Mouse (Mus musculus) erythroblast, embryonic 14.5 days (primary cell): ENCODE data around the gene Cnot10. TPM values are rescaled to one million over a fixed set of nuclear protein-coding genes. Genes with fewer than 3 reads are reported as not detected.
"Not testable (repeated sequence)": the region's sequence is repeated elsewhere in the genome, so short reads cannot be mapped to it uniquely, and the experiment has no call there.

ENCODE experiments used
- H3K27me3 ChIP-seq: 2 replicates; pipeline ENCODE4 v1.6.1; 2012; ENCODE audit warnings: inconsistent platforms; ENCODE audit not compliant: control insufficient read depth
- H3K36me3 ChIP-seq: 2 replicates; pipeline ENCODE4 v1.6.1; 2012; ENCODE audit warnings: mild to moderate bottlenecking, inconsistent platforms; ENCODE audit not compliant: control insufficient read depth
- H3K4me1 ChIP-seq: 2 replicates; pipeline ENCODE4 v1.6.1; 2012; ENCODE audit warnings: inconsistent platforms; ENCODE audit not compliant: control insufficient read depth
- H3K4me3 ChIP-seq: replicated peaks from 2 replicates; pipeline ENCODE3; 2012; ENCODE audit warnings: moderate library complexity, mild to moderate bottlenecking, inconsistent platforms
- H3K9me3 ChIP-seq: 2 replicates; pipeline ENCODE4 v1.6.1; 2012; ENCODE audit warnings: low read length, inconsistent platforms, mixed read lengths; ENCODE audit not compliant: control insufficient read depth
- GATA1 ChIP-seq: IDR thresholded peaks from 2 replicates; pipeline ENCODE4 v1.6.1; 2012; ENCODE audit warnings: low read length, inconsistent platforms, mixed read lengths
- TAL1 ChIP-seq: IDR thresholded peaks from 3 replicates; pipeline ENCODE4 v1.6.1; 2012; ENCODE audit warnings: low read length, inconsistent platforms, mixed read lengths
- polyA plus RNA-seq: library from polyadenylated mRNA; stranded (reverse); fragments of >175 nt; gene quantifications from 2 replicates; pipeline ENCODE4 v1.2.3, GENCODE M21; 2012

Gene Cnot10
- polyA plus RNA-seq, 1 experiment: 1.6 TPM

GRCm38 (mm10) chr9:114660506-114660905 lies 20.5 kb upstream of the Cnot10 start:
- Histone ChIP-seq H3K36me3 (no peaks in the 10 kb centered on the region), H3K4me3 (no peak overlapping the region), H3K27me3 (peaks cover 3% of the 10 kb centered on the region; the same call in 1 of the 2 replicates), H3K9me3 (peaks cover 7% of the 10 kb centered on the region), H3K4me1 (no peaks in the 10 kb centered on the region)
- TF ChIP-seq GATA1 (no peak), TAL1 (no peak)

- no peak for TF ChIP-seq TAL1
- no peaks in the 10 kb centered on the region for H3K27me3 ChIP-seq
- peaks cover 7% of the 10 kb centered on the region for H3K9me3 ChIP-seq
- H3K4me1 ChIP-seq: no peaks in the 10 kb centered on the region
- H3K36me3 ChIP-seq: no peaks in the 10 kb centered on the region
- no peak overlapping the region for H3K4me3 ChIP-seq
Observed at GRCm38 (mm10) chr9:114656701-114657100, 16.7 kb upstream of the Cnot10 start.

DNA sequence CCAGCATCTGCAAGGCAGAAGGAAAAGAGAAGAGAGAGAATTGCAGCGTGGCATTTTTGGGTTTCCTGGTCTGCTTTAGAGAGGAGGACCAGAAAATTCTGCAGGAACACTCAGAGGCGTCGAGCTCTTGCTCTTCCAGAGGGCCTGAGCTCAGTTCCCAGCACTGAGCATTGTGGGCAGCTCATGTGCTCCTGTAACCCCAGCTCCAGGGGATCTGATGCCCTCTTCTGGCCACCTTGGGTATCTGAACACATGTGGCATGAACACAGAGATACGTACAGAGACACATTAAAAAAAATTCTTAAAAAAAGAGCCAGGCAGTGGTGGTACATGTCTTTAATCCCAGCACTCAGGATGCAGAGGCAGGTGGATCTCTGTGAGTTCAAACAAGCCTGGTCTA lies 15.4 kb upstream of the Cnot10 start:
- peaks cover 7% of the 10 kb centered on the region for H3K9me3 ChIP-seq
- H3K36me3 ChIP-seq: no peaks in the 10 kb centered on the region
- TF ChIP-seq TAL1 (no peak), GATA1 (no peak)
- H3K27me3 ChIP-seq: no peaks in the 10 kb centered on the region
- H3K4me3 ChIP-seq: no peak overlapping the region
- no peaks in the 10 kb centered on the region for H3K4me1 ChIP-seq

DNA sequence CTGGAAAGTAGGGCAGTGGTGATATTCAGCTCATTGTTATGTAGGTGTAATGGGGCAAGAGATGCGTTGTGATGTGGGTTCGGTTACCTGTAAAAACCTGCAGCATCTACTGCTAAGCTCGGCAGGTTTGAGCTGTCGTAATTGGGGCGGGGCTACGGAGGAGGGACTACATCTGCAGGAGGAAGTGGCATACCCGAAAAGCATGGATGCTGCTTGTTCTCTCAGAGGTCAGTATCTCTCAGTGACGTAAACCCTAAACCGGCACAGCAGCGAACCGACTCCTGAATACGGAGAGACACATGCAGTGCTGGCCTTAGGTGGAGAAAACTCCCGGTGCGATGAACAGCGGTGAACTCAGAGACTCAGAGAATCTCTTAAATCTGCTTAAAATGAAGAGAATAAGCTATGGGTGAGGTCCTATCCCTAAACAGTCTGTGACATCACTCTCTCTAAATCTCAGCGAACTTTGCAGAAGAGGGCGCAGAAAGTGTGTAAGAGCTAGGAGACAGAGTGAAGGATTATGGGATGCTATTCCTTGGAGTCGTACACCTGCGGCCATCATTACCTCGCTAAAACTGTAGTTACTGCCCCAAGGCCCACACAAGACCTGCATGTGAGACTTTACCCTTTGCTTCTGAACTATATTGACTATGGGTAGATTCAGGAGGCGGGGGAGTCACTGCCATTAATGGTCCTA lies 11.1 kb upstream of the Cnot10 start:
- TF ChIP-seq TAL1: no peak
- no peak for TF ChIP-seq GATA1
- no peaks in the 10 kb centered on the region for H3K36me3 ChIP-seq
- no peaks in the 10 kb centered on the region; the same call in 1 of the 2 replicates for H3K9me3 ChIP-seq
- H3K4me3 ChIP-seq: no peak overlapping the region
- no peaks in the 10 kb centered on the region for H3K4me1 ChIP-seq
- 0 out of 2 replicates have a peak, but pooled peaks cover 2% of the 10 kb centered on the region for H3K27me3 ChIP-seq

GRCm38 (mm10) chr9:114649371-114649770 lies 9.4 kb upstream of the Cnot10 start:
- Histone ChIP-seq H3K36me3 (no peaks in the 10 kb centered on the region), H3K9me3 (no peaks in the 10 kb centered on the region), H3K4me1 (no peaks in the 10 kb centered on the region), H3K27me3 (peaks cover 3% of the 10 kb centered on the region; the same call in 1 of the 2 replicates), H3K4me3 (no peak overlapping the region)
- TF ChIP-seq GATA1 (no peak), TAL1 (no peak)

GRCm38 (mm10) chr9:114648472-114648871 lies 8.5 kb upstream of the Cnot10 start:
- H3K9me3 ChIP-seq, H3K4me3 ChIP-seq, H3K36me3 ChIP-seq, H3K4me1 ChIP-seq: not testable (repeated sequence)
- peaks cover 10% of the 10 kb centered on the region for H3K27me3 ChIP-seq

DNA sequence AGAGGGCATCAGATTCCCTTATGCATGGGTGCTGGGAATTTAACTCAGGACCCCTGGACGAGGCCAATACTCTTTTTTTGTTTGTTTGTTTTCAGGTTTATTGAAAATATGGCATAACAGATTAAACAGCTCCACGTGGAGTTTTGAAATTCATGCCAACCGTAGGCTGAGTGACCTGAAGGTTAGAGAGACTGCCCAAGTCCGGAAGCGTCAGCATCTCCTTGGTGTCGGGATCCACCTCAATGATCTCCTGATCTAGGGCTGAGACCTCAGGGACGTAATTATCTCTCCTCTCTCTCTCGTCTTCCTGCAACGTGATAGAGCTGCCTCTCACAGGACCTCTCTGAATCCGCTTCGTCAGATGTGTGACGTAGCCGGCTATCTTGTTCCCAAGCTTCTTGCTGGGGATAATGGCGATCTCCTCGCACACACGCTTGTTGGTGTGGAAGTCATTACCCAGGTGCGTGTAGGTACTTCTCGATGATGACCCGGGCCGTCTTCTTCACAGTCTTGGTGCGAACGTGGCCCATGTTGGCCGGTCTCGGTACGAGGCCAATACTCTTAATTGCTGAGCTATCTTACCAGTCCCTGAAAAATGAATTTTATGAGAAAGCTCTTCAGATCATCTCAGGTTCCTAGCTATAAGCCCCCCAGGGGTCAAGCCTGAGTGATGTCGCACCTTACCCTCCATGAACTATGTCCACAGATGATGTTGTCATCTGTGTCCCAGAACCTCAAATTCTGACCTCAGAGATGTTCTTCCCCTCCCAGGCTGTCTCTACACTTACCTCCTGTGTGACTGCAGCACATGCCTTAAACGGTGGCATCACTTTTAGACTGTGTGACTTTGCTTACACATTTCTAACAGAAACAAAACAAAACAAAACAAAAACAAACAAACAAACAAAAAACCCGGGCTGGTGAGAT lies 7.8 kb upstream of the Cnot10 start:
- no peak for TF ChIP-seq TAL1
- TF ChIP-seq GATA1: no peak
- no peaks in the 10 kb centered on the region for H3K4me1 ChIP-seq
- H3K27me3 ChIP-seq: peaks cover 17% of the 10 kb centered on the region
- H3K9me3 ChIP-seq: no peaks in the 10 kb centered on the region
- H3K36me3 ChIP-seq: no peaks in the 10 kb centered on the region
- H3K4me3 ChIP-seq: no peak overlapping the region

DNA sequence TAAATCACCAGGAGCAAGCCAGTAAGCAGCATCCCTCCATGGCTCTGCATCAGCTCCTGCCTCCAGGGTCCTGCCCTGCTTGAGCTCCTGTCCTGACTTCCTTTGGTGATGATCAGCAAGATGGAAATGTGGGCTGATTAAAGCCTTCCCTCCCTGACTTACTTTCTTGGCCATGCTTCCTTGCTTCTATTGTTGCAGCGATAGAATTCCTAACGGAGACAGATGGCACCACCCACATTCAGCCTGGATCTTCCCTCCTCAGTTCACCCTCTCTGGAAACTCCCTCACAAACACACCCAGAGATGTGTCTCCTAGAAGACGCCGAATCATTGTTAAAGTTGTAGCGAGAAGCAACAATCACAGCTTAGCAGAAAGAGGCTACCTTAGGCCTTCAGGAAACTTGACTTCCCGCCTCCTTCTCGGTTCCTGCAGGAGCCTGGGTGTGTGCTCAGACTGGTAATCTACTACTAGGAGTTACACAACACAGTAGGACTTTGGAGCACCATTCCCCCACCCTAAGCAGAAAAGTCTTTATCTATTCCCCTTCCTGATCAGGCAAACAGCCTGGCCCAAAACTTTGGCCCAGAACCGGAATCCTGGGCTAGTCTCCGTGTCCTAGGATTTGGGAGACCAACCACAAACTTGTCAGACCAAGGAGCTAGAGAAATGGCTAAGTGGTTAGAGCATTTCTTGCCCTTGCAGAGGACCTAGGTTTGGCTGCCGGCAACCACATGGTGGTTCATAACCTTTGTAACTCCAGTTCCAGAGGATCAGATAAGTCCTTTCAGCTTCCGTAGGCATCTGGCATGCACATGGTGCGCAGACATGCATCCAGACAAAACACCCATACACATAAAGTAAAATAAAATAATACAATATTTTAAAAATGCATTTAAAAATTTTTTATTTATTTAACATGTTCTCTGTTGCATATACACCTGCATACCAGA lies 6.8 kb upstream of the Cnot10 start:
- Histone ChIP-seq H3K27me3 (peaks cover 17% of the 10 kb centered on the region), H3K4me3 (no peak overlapping the region), H3K4me1 (no peaks in the 10 kb centered on the region), H3K36me3 (no peaks in the 10 kb centered on the region), H3K9me3 (no peaks in the 10 kb centered on the region)
- TF ChIP-seq TAL1: no peak
- TF ChIP-seq GATA1: no peak
